Mouse (Mus musculus): Measurements from ENCODE around the gene Pou6f1. TPM values are rescaled to one million over a fixed set of nuclear protein-coding genes. Genes with fewer than 3 reads are reported as not detected.
A peak's percentile ranks its signal among the peaks of the same experiment; 100 is the strongest.
"Not testable (repeated sequence)": the region's sequence is repeated elsewhere in the genome, so short reads cannot be mapped to it uniquely, and the experiment has no call there.

Pou6f1 gene
- total and polyA plus RNA-seq, 3 experiments, result 1.7 to 9.1 (median 7.4) TPM

DNA sequence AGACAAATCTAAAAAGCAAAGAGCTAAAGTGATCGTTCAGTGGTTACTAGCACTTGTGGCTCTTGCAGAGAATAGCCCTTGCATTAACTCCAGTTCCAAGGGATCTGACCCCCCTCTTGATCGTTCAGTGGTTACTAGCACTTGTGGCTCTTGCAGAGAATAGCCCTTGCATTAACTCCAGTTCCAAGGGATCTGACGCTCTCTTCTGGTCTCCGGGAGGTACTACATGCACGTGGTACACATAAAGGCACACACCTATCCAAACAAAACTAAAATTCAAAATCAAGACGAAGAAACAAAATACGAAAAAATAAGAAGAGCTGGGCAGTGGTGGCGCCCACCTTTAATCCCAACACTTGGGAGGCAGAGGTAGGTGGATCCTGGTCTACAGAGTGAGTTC lies 6.9 kb upstream of the Pou6f1 start:
- H3K27ac ChIP-seq (ENCODE audit: insufficient read depth, low read depth); H3K27me3 ChIP-seq (replicated peaks); H3K4me3 ChIP-seq (replicated peaks in 1 of 3; ENCODE audit: low read depth in 2 of 3, low read length in 2 of 3, poor library complexity in 1 of 3); H3K36me3 ChIP-seq (replicated peaks in 1 of 2; ENCODE audit: control insufficient read depth in 1 of 2, insufficient read depth in 1 of 2, low read length in 1 of 2); H3K9ac ChIP-seq (ENCODE audit: insufficient read depth, low read depth); H3K4me2 ChIP-seq (ENCODE audit: insufficient read depth, low read depth, poor library complexity, severe bottlenecking); dilution Hi-C loops (cut with MboI; ENCODE audit: extremely low pct_ligation_motif_present, extremely low pct_unique_long_range_greater_than_20kb, low sequenced_read_pairs); DNase-seq (ENCODE audit: extremely low read depth); H3K79me2 ChIP-seq (replicated peaks; ENCODE audit: control insufficient read depth, extremely low read depth, insufficient read depth, poor library complexity, severe bottlenecking); in situ Hi-C loops (cut with MboI; ENCODE audit: low pct_ligation_motif_present, low pct_unique_long_range_greater_than_20kb, low sequenced_read_pairs); H3K9me3 ChIP-seq (replicated peaks; ENCODE audit: low read length): not testable (repeated sequence)
- H3K4me1 ChIP-seq (ENCODE audit: control insufficient read depth in 1 of 2, insufficient read depth in 2 of 2), result peaks cover 12 to 14% of the 10 kb centered on the region in 2 experiments
- TF ChIP-seq RAD21 (IDR thresholded peaks at IDR 0.05; ENCODE audit: low read depth, low read length) (peak; percentile 44), SMC3 (IDR thresholded peaks at IDR 0.05; ENCODE audit: low read depth, low read length) (peak; percentile 33), CTCF (conservative IDR thresholded peaks at IDR 0.05 in 1 of 2, IDR thresholded peaks at IDR 0.05 in 1 of 2; ENCODE audit: low read depth in 2 of 2, low read length in 2 of 2) (peak in 1 of 2 experiments; percentile 53; a peak in 2 of 4 replicates)

DNA sequence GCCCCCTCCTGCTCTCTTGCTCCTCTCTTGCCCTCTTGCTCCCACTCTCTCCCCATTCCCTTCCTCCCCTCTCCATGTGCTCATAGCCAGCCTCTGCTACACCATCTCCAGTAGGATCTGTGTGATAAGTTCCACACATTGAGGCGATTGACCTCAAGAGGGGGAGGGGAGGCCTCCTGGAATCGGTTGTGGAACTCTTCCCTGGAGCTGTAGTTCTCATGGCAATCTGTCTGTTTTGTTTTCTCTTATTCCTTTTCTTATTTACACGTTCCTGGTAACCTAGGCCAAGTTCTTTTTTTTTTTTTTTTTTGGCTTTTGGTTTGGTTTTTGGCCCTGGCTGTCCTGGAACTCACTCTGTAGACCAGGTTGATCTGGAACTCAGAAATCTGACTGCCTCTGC lies 1.9 kb upstream of the Pou6f1 start:
- Histone ChIP-seq H3K4me1 (ENCODE audit: control insufficient read depth in 1 of 2, insufficient read depth in 2 of 2) (peaks cover 19 to 40% of the 10 kb centered on the region in 2 experiments), H3K79me2 (replicated peaks; ENCODE audit: control insufficient read depth, extremely low read depth, insufficient read depth, poor library complexity, severe bottlenecking) (no peaks in the 10 kb centered on the region), H3K27ac (ENCODE audit: insufficient read depth, low read depth) (no peak overlapping the region), H3K4me3 (replicated peaks in 1 of 3; ENCODE audit: low read depth in 2 of 3, low read length in 2 of 3, poor library complexity in 1 of 3) (no peak overlapping the region), H3K4me2 (ENCODE audit: insufficient read depth, low read depth, poor library complexity, severe bottlenecking) (no peak overlapping the region), H3K9ac (ENCODE audit: insufficient read depth, low read depth) (no peak overlapping the region), H3K27me3 (replicated peaks) (peaks cover 18% of the 10 kb centered on the region), H3K9me3 (replicated peaks; ENCODE audit: low read length) (no peaks in the 10 kb centered on the region), H3K36me3 (replicated peaks in 1 of 2; ENCODE audit: control insufficient read depth in 1 of 2, insufficient read depth in 1 of 2, low read length in 1 of 2) (no peaks in the 10 kb centered on the region)
- TF ChIP-seq GABPA (IDR thresholded peaks at IDR 0.05; ENCODE audit: insufficient replicate concordance, low read depth, low read length), result no peak
- TF ChIP-seq ELF1 (IDR thresholded peaks at IDR 0.05; ENCODE audit: low read depth, low read length), result no peak
- TF ChIP-seq ZC3H11A (IDR thresholded peaks at IDR 0.05; ENCODE audit: low read depth, low read length), result no peak
- TF ChIP-seq BHLHE40 (IDR thresholded peaks at IDR 0.05; ENCODE audit: low read depth, low read length), result no peak
- no peak for TF ChIP-seq POLR2AphosphoS2 (IDR thresholded peaks at IDR 0.05; ENCODE audit: low read depth, low read length)
- no peak for TF ChIP-seq USF2 (conservative IDR thresholded peaks at IDR 0.05; ENCODE audit: low read depth, low read length)
- no peak for TF ChIP-seq SIN3A (IDR thresholded peaks at IDR 0.05; ENCODE audit: low read length)
- no peak for TF ChIP-seq JUND (conservative IDR thresholded peaks at IDR 0.05; ENCODE audit: low read depth, low read length)
- no peak for TF ChIP-seq CHD1 (IDR thresholded peaks at IDR 0.05; ENCODE audit: low read depth, low read length)
- no peak for TF ChIP-seq PAX5 (IDR thresholded peaks at IDR 0.05; ENCODE audit: low read length)
- TF ChIP-seq POLR2A (IDR thresholded peaks at IDR 0.05; ENCODE audit: low read depth, low read length), result no peak
- TF ChIP-seq CTCF (conservative IDR thresholded peaks at IDR 0.05 in 1 of 2, IDR thresholded peaks at IDR 0.05 in 1 of 2; ENCODE audit: low read depth in 2 of 2, low read length in 2 of 2), result no peak
- no peak for TF ChIP-seq NRF1 (IDR thresholded peaks at IDR 0.05; ENCODE audit: low read depth, low read length)
- TF ChIP-seq MXI1 (IDR thresholded peaks at IDR 0.05; ENCODE audit: low read depth, low read length), result no peak
- TF ChIP-seq SMC3 (IDR thresholded peaks at IDR 0.05; ENCODE audit: low read depth, low read length), result no peak
- TF ChIP-seq ETS1 (conservative IDR thresholded peaks at IDR 0.05; ENCODE audit: low read depth, low read length), result no peak
- DNase-seq (ENCODE audit: extremely low read depth), result no peak
- dilution Hi-C loops (cut with MboI; ENCODE audit: extremely low pct_ligation_motif_present, extremely low pct_unique_long_range_greater_than_20kb, low sequenced_read_pairs), result no loop called here
- in situ Hi-C loops (cut with MboI; ENCODE audit: low pct_ligation_motif_present, low pct_unique_long_range_greater_than_20kb, low sequenced_read_pairs), result no loop called here

All from CH12.LX (cell line).